Mouse (Mus musculus): ENCODE data around the gene Ripply3.

Ripply3 gene

GRCm38 (mm10) chr16:94327781-94328711, at the start of gene Ripply3:
TSS of gene Ripply3 (plus strand) at chr16:94328420.
- no peak for DNase-seq (ENCODE audit: low spot score in 2 of 2)

DNA sequence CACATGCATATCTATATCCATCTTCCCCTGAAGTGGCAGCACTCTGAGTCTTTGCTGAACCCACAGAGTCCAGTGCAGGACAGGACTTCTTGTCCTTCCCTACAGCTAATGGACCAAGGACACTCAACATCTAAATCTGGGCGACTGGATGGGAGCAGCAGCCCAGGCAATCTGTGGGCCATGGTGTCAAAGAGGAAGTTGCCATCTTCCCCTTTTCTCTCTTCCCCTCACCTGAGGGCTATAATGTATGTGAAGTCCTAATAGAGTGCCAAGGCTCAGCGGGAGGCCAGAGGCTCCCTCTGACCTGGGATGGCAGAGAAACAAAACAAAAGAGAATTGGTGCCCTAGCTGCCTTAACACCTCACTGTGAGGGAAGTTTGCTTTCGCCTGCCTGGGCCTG, 44.2 kb upstream of the Ripply3 start:
- DNase-seq (ENCODE audit: low spot score in 2 of 2) = no peak

DNA sequence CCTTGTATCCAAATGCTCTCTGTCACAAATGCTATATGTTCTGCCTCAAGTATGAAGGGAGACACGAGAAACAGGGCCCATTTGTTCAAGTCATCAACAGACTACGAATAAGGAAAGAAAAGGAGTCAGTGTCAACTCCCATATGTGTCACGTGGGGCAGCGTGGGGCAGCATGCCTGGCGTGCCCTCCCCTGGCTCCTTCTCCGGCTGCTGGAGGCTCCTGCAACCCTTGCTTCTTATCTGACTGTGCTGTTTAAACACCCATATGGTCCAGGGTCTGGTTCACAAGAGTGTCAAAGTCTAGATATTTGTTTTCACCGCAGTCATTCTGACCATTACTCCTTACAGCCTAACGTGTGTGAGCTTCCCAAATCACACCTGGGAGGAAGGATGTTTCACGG, 40.4 kb upstream of the Ripply3 start:
- DNase-seq (ENCODE audit: low spot score in 2 of 2) = no peak

DNA sequence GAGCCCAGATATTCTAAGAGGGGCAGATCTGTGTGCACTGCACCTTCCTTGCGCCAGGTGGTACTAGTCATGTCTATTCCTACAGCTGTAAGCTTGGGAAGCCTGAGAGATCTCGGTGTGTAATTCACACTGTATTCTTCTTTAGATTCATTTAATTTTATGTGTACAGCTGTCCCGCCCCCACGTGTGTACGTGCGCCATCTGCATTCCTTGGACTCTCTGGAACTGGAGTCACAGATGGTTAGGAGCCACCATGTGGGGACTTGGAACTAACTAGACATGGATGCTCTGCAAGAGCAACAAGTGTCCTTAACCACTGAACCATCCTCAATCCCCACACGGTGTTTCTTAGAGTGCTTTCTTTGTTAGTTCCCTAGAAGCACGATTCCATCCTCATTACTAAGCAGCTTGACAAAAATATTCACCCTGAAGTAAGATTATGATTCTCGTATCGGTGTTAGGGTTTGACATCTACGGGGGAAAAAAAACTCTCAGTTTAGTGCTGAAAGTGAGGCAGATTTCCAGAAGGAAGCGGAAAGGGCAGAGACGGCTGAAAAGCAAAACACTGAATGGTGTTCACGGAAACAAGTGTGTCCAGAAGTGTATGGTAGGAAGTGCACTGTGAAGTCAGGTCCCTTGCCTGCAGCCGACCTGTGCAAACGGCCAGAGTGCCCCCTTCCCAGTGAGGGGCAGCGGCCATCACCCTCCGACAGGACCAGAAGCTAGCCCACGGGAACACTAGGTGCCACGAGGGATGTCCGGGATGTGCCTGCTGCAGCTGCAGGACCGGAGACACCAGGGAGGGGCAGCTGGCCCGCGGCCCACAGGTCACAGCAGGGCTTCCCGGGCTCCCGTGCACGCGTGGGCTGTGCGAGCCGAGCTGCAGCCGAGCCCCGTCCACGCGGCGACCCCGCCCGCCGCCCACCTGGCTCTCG, 38.8 kb upstream of the Ripply3 start:
- DNase-seq (ENCODE audit: low spot score in 2 of 2) = no peak

GRCm38 (mm10) chr16:94290073-94290999, 37.9 kb upstream of the Ripply3 start:
- DNase-seq (ENCODE audit: low spot score in 2 of 2) = peak; percentile 47 to 57

GRCm38 (mm10) chr16:94291141-94291540, 37.1 kb upstream of the Ripply3 start:
- no peak for DNase-seq (ENCODE audit: low spot score in 2 of 2)

DNA sequence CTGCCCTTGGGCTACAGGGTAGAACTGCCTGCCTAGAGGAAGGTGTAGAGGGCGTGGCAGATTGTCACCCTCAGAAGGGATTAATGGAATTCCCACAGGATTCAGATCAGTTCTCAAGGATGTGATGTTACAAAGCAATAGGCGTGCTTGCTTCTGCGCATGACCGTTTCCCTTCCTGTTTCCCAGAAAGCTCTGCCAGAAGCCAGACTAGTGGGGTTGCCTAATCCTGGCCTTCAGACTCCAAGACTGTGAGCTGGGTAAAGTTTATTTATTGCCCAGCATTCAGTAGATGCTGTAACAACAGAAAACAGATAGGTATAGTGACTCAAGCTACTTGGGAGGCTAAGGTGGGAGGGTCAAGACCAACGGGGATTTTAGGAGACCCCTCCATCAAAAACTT, 30.1 kb upstream of the Ripply3 start:
- DNase-seq (ENCODE audit: low spot score in 2 of 2) = no peak

- no peak for DNase-seq (ENCODE audit: low spot score in 2 of 2)
These were observed 29.0 kb upstream of the Ripply3 start for GRCm38 (mm10) chr16:94299210-94299609.

DNA sequence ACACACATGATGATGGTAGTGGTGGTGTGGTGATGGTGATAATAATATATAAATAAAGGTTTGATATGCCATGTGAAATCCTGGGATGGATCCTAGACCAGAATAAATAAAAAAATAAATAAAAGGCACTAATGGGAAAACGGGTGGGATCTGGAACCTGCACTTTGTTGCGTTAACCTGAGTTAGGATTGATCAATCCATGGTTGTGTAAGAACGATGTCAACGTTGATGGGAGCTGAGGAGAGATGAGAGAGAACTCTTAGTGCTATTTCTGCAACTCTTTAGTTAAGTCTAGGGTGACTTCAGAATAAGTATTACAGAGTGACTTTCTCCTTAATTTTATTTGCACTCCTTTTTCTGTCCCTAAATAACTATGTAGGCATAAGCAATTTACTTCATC, 27.0 kb upstream of the Ripply3 start:
- DNase-seq (ENCODE audit: low spot score in 2 of 2) = no peak

DNA sequence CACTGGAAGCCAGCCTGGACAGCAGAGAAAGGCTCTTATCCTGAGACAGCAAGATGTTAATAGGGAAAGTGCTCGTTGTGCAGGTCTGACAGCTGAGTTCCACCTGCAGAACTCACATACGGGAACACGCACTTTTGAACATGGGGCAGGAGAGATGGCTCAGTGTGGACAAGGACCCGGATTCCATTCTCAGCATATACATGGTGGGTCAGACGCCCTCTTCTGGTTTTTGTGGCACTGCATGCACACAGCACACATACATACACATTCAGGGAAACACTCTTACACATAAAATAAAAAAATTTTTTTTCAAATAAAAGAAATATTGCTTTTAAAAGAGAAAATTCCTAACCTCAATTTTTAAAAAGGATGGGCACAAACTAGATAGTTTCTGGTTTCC, 26.5 kb upstream of the Ripply3 start:
- DNase-seq (ENCODE audit: low spot score in 2 of 2) = no peak

- peak in 1 of 2 experiments; percentile 7 for DNase-seq (ENCODE audit: low spot score in 2 of 2)
These were observed 25.7 kb upstream of the Ripply3 start for GRCm38 (mm10) chr16:94302274-94303202.

- no peak for DNase-seq (ENCODE audit: low spot score in 2 of 2)
These were observed 25.1 kb upstream of the Ripply3 start for GRCm38 (mm10) chr16:94303203-94303535.

- DNase-seq (ENCODE audit: low spot score in 2 of 2) = no peak
These were observed 20.7 kb upstream of the Ripply3 start for GRCm38 (mm10) chr16:94307526-94307925.

- DNase-seq (ENCODE audit: low spot score in 2 of 2) = no peak
These were observed 20.3 kb upstream of the Ripply3 start for GRCm38 (mm10) chr16:94307942-94308341.

- DNase-seq (ENCODE audit: low spot score in 2 of 2) = no peak
These were observed 19.2 kb upstream of the Ripply3 start for GRCm38 (mm10) chr16:94309025-94309424.

DNA sequence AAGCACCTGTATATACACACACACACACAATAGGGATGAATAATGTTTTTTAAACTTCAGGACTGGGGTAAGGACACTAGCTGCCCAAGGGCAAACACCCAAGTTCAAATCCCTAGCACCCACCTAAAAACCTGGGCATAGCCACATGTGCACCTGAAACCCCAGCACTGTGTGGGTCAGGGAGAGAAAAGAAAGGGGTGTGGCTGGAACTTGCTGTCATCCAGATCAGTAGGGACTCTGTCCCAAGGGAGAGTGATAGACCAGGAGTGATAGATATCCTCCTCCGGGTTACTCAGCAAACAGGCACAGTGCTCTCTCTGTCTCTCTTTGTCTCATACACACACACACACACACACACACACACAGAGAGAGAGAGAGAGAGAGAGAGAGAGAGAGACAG, 16.8 kb upstream of the Ripply3 start:
- DNase-seq (ENCODE audit: low spot score in 2 of 2) = no peak

- no peak for DNase-seq (ENCODE audit: low spot score in 2 of 2)
These were observed 16.3 kb upstream of the Ripply3 start for GRCm38 (mm10) chr16:94311931-94312330.

DNA sequence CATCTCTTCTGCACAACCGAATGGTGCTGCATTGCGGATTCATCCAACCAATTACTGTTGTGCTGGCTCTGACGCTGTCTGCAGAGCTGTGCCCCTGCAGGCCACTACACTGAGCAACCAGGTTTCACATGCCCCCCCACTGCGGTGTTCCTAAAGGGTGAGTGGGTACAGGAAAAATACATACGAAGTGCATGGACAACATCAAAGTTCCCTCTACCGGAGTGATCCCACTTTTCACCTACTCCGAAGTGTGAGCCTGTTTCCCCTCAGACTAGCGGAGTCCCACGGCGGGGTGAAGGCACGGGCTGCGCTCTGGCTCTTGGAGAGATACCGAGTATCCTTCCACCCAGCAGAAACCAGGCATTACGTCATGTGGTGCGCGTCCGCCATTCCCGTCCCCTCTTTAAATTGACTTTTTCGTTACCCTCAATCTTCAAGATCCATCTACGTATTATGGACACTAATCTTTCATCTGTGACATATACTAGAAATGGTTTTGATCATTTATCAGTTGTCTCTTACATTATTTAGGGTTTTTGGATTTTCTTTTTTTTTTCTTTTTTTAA, 15.5 kb upstream of the Ripply3 start:
- peak; percentile 29 to 57 for DNase-seq (ENCODE audit: low spot score in 2 of 2)

DNA sequence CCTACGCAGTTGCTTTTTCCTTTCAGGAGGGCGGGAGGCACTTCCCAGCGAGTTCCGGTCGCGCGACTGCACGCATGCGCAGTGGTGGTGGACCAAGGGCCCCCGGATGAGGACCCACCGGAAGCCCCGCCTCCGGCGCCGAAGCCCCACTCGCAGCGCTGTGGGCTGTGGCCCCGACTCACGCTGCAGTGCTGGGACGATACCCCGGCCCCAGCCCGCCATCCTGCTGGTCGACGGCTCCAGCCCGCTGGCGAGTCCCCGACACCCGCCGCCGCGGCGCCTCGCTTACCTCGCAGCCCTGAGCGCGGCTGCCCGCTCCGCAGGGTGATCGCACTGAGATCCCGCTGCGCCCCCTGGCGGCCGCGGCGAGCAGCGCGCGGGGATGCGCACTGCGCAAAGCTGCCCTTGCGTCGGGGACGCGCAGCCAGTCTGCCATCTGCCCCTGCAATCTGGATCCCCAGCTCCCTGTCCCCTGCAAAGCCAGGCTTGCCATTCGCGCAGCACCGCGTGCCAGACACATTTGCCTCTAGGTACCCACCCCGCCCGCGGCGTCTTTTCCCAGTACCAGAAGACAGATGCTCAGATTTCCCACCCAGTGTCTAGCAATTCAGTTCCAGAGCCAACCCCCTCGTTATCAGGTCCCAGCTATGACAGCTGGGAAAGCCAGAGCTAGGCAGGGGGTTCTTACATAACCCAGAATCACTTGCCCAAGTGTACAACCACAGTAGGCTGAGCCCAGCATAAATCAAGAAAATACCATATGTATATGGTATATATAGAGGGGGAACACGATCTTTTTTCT, 14.8 kb upstream of the Ripply3 start, which contains the start of gene Hlcs:
TSS of gene Hlcs (minus strand) at position 343 of the 802 bp plus-strand sequence.
- DNase-seq (ENCODE audit: low spot score in 2 of 2) = peak; percentile 93 to 96

All from spleen, postnatal 14 days (tissue).